Mouse (Mus musculus) lung, embryonic 16.5 days (tissue): ENCODE results near the gene Tpmt. TPM values are rescaled to one million over a fixed set of nuclear protein-coding genes. Genes with fewer than 3 reads are reported as not detected.

Source experiments
- ATAC-seq: fragments of 200-750 bp; cut with Nextera tagmentation; 2 replicates; pipeline ENCODE4 v1.8.0; 2017; ENCODE audit warnings: low read depth, mild to moderate bottlenecking, moderate library complexity
- H3K27ac ChIP-seq: fragments of 300-500 bp; sonication (generic); 2 replicates; pipeline ENCODE4 v1.5.1; 2014; ENCODE audit warnings: mild to moderate bottlenecking, control low read depth, low read length
- H3K27me3 ChIP-seq: fragments of 300-500 bp; sonication (generic); 2 replicates; pipeline ENCODE4 v1.6.1; 2014; ENCODE audit warnings: low read depth, low read length, mixed read lengths; ENCODE audit not compliant: control insufficient read depth, insufficient read depth
- H3K36me3 ChIP-seq: fragments of 300-500 bp; sonication (generic); 2 replicates; pipeline ENCODE4 v1.6.1; 2014; ENCODE audit warnings: low read length; ENCODE audit not compliant: control insufficient read depth, insufficient read depth
- H3K4me1 ChIP-seq: fragments of 300-500 bp; sonication (generic); replicated peaks from 2 replicates; pipeline ENCODE4 v1.6.1; 2014; ENCODE audit warnings: low read length, mixed read lengths; ENCODE audit not compliant: control insufficient read depth, insufficient read depth
- H3K4me2 ChIP-seq: fragments of 300-500 bp; sonication (generic); 2 replicates; pipeline ENCODE4 v1.6.1; 2014; ENCODE audit warnings: low read depth, low read length, control low read depth
- H3K4me3 ChIP-seq: fragments of 300-500 bp; sonication (generic); 2 replicates; pipeline ENCODE4 v1.5.1; 2014; ENCODE audit warnings: mild to moderate bottlenecking, low read length, control low read depth
- H3K9ac ChIP-seq: fragments of 300-500 bp; sonication (generic); 2 replicates; pipeline ENCODE4 v1.6.1; 2014; ENCODE audit warnings: low read length, control low read depth
- H3K9me3 ChIP-seq: fragments of 300-500 bp; sonication (generic); 2 replicates; pipeline ENCODE4 v1.6.1; 2016; ENCODE audit warnings: low read length; ENCODE audit not compliant: control insufficient read depth
- WGBS: fragments of 180-500 bp; shearing (Covaris S2); extraction: QIAGEN DNeasy Blood & Tissue Kit; methylation state at CpG from one replicate; pipeline ENCODE4 v1.1.7; 2014; 5-methylcytosine and 5-hydroxymethylcytosine counted together
- polyA plus RNA-seq: library from polyadenylated mRNA; unstranded; fragments of >200 nt; fragmentation: Nextera tagmentation; extraction: Ambion mirVana; gene quantifications from 2 replicates; pipeline ENCODE4 v1.2.1, GENCODE M21; 2015

Tpmt gene
- polyA plus RNA-seq, 1 experiment from 2014 or later: 22.6 TPM

GRCm38 (mm10) chr13:47020798-47021197 is 23.7 kb downstream of the Tpmt start:
- H3K27me3 ChIP-seq: no peaks in the 10 kb centered on the region
- H3K4me1 ChIP-seq: no peaks in the 10 kb centered on the region
- no peak overlapping the region for H3K27ac ChIP-seq
- H3K36me3 ChIP-seq: no peaks in the 10 kb centered on the region
- no peak overlapping the region for H3K4me2 ChIP-seq
- WGBS: 79% methylated on average over 7 of the region's 7 CpGs
- H3K4me3 ChIP-seq: no peak overlapping the region
- no peak for ATAC-seq
- no peaks in the 10 kb centered on the region for H3K9me3 ChIP-seq
- no peak overlapping the region for H3K9ac ChIP-seq

DNA sequence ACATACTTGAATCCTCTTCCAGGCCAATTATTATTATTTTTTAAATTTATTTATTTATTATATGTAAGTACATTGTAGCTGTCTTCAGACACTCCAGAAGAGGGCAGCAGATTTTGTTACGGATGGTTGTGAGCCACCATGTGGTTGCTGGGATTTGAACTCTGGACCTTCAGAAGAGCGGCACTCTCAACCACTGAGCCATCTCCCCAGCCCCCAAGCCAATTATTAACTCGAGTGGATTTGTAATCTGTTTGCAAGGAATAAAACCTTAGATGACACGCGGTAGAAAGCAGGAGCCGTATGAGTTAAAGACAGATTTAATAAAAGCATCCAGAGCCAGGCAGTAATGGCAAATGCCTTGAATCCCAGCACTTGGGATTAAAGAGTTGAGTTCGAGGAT is 24.8 kb downstream of the Tpmt start:
- Histone ChIP-seq H3K9ac (no peak overlapping the region), H3K4me1 (no peaks in the 10 kb centered on the region; the same call in 1 of the 2 replicates), H3K9me3 (no peaks in the 10 kb centered on the region), H3K4me2 (no peak overlapping the region), H3K36me3 (no peaks in the 10 kb centered on the region), H3K4me3 (no peak overlapping the region), H3K27ac (no peak overlapping the region), H3K27me3 (no peaks in the 10 kb centered on the region)
- 82% methylated on average over 7 of the region's 7 CpGs for WGBS
- ATAC-seq: no peak

DNA sequence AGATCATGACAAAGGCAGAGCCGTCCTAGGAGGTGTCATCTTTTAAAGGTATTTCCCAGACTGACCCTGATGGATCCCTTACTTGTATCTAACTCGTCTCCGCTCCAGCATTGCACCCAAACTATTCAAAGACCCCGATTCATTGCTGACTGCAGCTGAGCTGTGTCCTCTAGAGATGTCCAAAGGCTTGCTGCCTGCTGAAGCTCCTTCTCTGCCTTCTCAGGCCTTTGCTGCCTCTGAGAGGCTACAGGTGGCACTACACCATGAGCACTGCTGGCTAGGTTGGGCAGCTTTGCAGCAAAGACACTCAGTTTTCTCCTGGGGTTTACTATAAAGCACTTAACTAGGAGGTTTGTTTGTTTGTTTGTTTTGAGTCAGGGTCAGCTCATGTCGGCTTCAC is 27.3 kb downstream of the Tpmt start:
- Histone ChIP-seq H3K36me3 (no peaks in the 10 kb centered on the region), H3K27me3 (no peaks in the 10 kb centered on the region), H3K9ac (no peak overlapping the region), H3K27ac (no peak overlapping the region), H3K9me3 (peaks cover 3% of the 10 kb centered on the region; the same call in 1 of the 2 replicates), H3K4me2 (no peak overlapping the region), H3K4me1 (no peaks in the 10 kb centered on the region; the same call in 1 of the 2 replicates), H3K4me3 (no peak overlapping the region)
- peak; percentile 58; the same call in 1 of the 2 replicates for ATAC-seq
- 40% methylated on average over 5 of the region's 5 CpGs for WGBS

GRCm38 (mm10) chr13:47015195-47015501 is 29.4 kb downstream of the Tpmt start:
- H3K27ac ChIP-seq: no peak overlapping the region
- peaks cover 15% of the 10 kb centered on the region for H3K9me3 ChIP-seq
- H3K27me3 ChIP-seq: no peaks in the 10 kb centered on the region
- peak overlapping the region; percentile 99 for H3K4me2 ChIP-seq
- H3K9ac ChIP-seq: no peak overlapping the region; the same call in 1 of the 2 replicates
- H3K36me3 ChIP-seq: no peaks in the 10 kb centered on the region
- peak; percentile 31 for ATAC-seq
- peak overlapping the region; percentile 55 for H3K4me3 ChIP-seq
- WGBS: 39% methylated on average over 5 of the region's 5 CpGs
- no peaks in the 10 kb centered on the region; the same call in 1 of the 2 replicates for H3K4me1 ChIP-seq

- ATAC-seq: peak; percentile 89
- 2% methylated on average over 73 of the region's 73 CpGs for WGBS
- H3K9me3 ChIP-seq: peaks cover 20% of the 10 kb centered on the region
These were observed 30.0 kb downstream of the Tpmt start, which contains the start of gene Nhlrc1 for GRCm38 (mm10) chr13:47014334-47015194. Gene Nhlrc1 (minus strand): TSS chr13:47014850.

GRCm38 (mm10) chr13:47013740-47014139 is 30.8 kb downstream of the Tpmt start:
- Histone ChIP-seq H3K27ac (no peak overlapping the region), H3K4me2 (peak overlapping the region; percentile 99), H3K9me3 (peaks cover 20% of the 10 kb centered on the region), H3K4me1 (no peaks in the 10 kb centered on the region; the same call in 1 of the 2 replicates), H3K36me3 (no peaks in the 10 kb centered on the region), H3K4me3 (peak overlapping the region; percentile 55; the same call in 1 of the 2 replicates), H3K27me3 (no peaks in the 10 kb centered on the region), H3K9ac (no peak overlapping the region)
- ATAC-seq: no peak
- 52% methylated on average over 10 of the region's 10 CpGs for WGBS

More at GRCm38 (mm10) chr13:47014334-47015194, 30.0 kb downstream of the Tpmt start, which contains the start of gene Nhlrc1:
- Histone ChIP-seq H3K36me3 (no peaks in the 10 kb centered on the region), H3K4me2 (peak within 1 kb of the TSS; percentile 99), H3K27me3 (no peaks in the 10 kb centered on the region), H3K27ac (no peak within 1 kb of the TSS), H3K4me1 (no peaks in the 10 kb centered on the region; the same call in 1 of the 2 replicates), H3K9ac (peak within 1 kb of the TSS; percentile 68), H3K4me3 (peak within 1 kb of the TSS; percentile 55)

- Histone ChIP-seq H3K4me3 (no peak overlapping the region), H3K27ac (no peak overlapping the region), H3K27me3 (no peaks in the 10 kb centered on the region), H3K9me3 (no peaks in the 10 kb centered on the region), H3K4me2 (no peak overlapping the region), H3K9ac (no peak overlapping the region), H3K4me1 (no peaks in the 10 kb centered on the region), H3K36me3 (no peaks in the 10 kb centered on the region)
- WGBS: 90% methylated on average over 4 of the region's 4 CpGs
- no peak for ATAC-seq
These were observed 42.9 kb downstream of the Tpmt start for GRCm38 (mm10) chr13:47001590-47001989.

- no peak for ATAC-seq
- 27% methylated on average over 5 of the region's 5 CpGs for WGBS
- Histone ChIP-seq H3K27me3 (no peaks in the 10 kb centered on the region), H3K4me3 (no peak overlapping the region), H3K9me3 (no peaks in the 10 kb centered on the region), H3K4me1 (no peaks in the 10 kb centered on the region), H3K27ac (no peak overlapping the region), H3K36me3 (no peaks in the 10 kb centered on the region), H3K9ac (no peak overlapping the region), H3K4me2 (no peak overlapping the region)
These were observed 45.0 kb downstream of the Tpmt start for GRCm38 (mm10) chr13:46999498-46999897.

DNA sequence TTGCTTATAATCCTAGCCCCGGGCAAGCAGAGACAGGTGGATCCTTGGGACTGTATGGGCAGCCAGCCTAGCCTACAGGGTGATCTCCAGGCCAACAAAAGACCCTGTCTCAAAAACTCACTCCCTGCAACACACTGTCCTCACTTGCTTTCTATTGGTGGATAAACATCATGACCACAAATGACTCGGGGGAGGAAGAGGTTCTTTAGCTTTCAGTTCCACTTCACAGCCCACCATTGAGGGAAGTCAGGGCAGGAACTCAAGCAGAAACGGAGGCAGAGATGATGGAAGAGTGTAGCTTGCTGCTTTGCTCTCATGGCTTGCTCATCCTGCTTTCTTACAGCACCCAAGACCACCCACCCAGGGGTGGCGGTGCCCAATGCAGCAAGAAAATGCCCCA is 47.2 kb downstream of the Tpmt start:
- 82% methylated on average over 4 of the region's 4 CpGs for WGBS
- Histone ChIP-seq H3K4me1 (no peaks in the 10 kb centered on the region), H3K27me3 (no peaks in the 10 kb centered on the region), H3K36me3 (no peaks in the 10 kb centered on the region), H3K4me2 (no peak overlapping the region), H3K9me3 (no peaks in the 10 kb centered on the region), H3K4me3 (no peak overlapping the region), H3K27ac (no peak overlapping the region), H3K9ac (no peak overlapping the region)
- no peak for ATAC-seq
